Mouse (Mus musculus) cortical plate, adult 2 months (tissue): ENCODE data around the gene Lsm4. TPM values are rescaled to one million over a fixed set of nuclear protein-coding genes. Genes with fewer than 3 reads are reported as not detected.
A peak's percentile ranks its signal among the peaks of the same experiment; 100 is the strongest.

Experiments used
- H3K27ac ChIP-seq: fragments of 200-500 bp; 2 replicates; pipeline ENCODE4 v1.5.1; 2012; ENCODE audit warnings: low read length, control low read depth, inconsistent platforms; ENCODE audit not compliant: insufficient read depth
- H3K4me1 ChIP-seq: fragments of 200-500 bp; 2 replicates; pipeline ENCODE4 v1.6.1; 2011; ENCODE audit warnings: low read length; ENCODE audit not compliant: control insufficient read depth, insufficient read depth
- H3K4me3 ChIP-seq: fragments of 200-500 bp; 2 replicates; pipeline ENCODE4 v1.5.1; 2011; ENCODE audit warnings: mild to moderate bottlenecking, low read length, control low read depth; ENCODE audit not compliant: insufficient read depth
- CTCF ChIP-seq: fragments of 200-500 bp; IDR thresholded peaks from 2 replicates; pipeline ENCODE4 v1.5.1; 2011; ENCODE audit warnings: mild to moderate bottlenecking, control low read depth, low read length; ENCODE audit not compliant: insufficient read depth; ENCODE audit errors: extremely low read depth
- POLR2A ChIP-seq: fragments of 200-500 bp; IDR thresholded peaks from 2 replicates; pipeline ENCODE4 v1.6.1; 2011; ENCODE audit warnings: mild to moderate bottlenecking, low read length, control low read depth; ENCODE audit not compliant: insufficient read depth; ENCODE audit errors: extremely low read depth
- polyA plus RNA-seq: library from polyadenylated mRNA; depleted of rRNA; stranded (reverse); fragments of >200 nt; gene quantifications from 2 replicates; pipeline ENCODE4 v1.2.3, GENCODE M21; 2012

The Lsm4 gene
- polyA plus RNA-seq, 1 experiment: 100 TPM

DNA sequence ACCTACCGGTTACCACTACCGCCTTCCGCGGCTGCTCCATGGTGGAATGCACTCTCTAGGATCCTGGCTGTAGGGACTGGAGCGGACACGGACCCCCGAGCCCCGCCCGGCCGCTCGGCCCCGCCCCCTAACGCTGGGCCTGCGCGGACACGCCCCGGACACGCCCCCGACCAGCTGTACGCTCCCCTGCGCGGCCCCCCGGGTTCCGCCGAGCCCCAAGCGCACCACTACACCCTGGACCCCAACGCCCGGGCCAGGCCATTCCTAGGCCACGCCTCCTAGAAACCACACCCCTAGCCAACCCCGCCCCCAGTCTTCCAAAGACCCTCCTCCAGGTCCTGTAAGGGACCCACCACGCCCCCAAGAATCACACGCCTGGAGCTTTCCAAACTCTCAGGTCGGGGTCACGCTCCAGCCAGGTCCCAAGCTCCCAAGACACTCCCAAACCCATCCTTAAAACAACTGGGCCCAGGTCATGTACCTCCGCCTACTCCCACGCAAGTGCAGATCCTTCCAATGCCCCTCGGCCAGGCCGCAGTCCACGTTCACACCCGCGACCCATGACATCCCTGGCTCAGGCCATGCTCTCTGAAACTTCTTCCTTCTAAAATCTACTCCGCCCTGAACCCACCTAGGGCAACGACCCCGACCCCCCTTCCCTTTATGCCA is 13.3 kb upstream of the Lsm4 start:
- peak overlapping the region; percentile 63 for H3K4me3 ChIP-seq
- peaks cover 2% of the 10 kb centered on the region; the same call in 1 of the 2 replicates for H3K4me1 ChIP-seq
- H3K27ac ChIP-seq: no peak overlapping the region
- peak; percentile 58; the same call in 1 of the 2 replicates for TF ChIP-seq POLR2A
- TF ChIP-seq CTCF: no peak

DNA sequence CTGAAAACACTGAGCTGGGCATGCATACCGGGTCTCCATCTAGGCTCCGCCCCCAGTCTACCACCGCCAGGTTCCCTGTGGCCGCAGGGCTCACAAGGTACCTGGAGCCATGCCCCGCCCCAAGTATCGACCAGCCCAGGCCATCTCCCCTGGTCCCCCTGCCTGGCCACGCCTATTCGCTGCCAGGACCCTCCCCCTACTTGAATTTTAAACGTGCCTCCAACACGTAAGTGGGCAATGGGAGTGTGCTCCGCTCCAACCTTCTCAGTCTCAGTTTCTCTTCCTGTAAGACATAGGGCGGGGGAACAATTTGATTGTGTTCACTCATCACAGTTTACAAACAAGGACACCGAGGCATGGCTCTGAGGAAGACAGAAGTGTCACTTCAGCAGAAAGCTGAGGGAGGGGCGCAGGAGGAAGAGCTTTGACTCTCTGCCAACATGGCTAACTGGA is 12.7 kb upstream of the Lsm4 start, which contains the start of gene Pgpep1:
Gene Pgpep1, minus strand, starts transcription at position 116 of the 453 bp plus-strand sequence.
- H3K27ac ChIP-seq: no peak within 1 kb of the TSS
- no peak for TF ChIP-seq POLR2A
- no peak for TF ChIP-seq CTCF

DNA sequence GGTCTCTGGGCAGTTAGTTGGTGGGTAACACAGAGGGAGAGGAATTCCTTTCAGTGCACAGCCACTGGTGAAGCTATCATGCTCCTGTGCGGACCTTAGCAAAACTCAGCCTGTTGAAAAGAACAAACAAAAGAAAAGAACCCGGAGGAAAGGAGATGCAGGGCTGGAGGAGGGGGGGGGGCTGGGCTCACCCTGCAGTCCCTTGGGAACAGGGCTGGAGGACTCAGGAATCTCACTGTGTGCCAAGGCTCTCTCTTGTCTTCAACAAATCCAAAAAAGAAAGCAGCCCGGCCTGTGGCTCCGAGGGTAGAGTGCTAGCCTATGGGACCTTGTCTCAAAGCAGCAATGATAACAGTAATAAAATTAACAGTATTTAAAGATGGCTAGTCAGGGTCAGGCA is 9.4 kb upstream of the Lsm4 start:
- Histone ChIP-seq H3K4me3 (no peak overlapping the region), H3K4me1 (peaks cover 4% of the 10 kb centered on the region), H3K27ac (no peak overlapping the region)
- TF ChIP-seq POLR2A (no peak), CTCF (no peak)

More for the DNA sequence above, 12.7 kb upstream of the Lsm4 start, which contains the start of gene Pgpep1:
- Histone ChIP-seq H3K4me1 (peaks cover 2% of the 10 kb centered on the region; the same call in 1 of the 2 replicates), H3K4me3 (peak within 1 kb of the TSS; percentile 63)

DNA sequence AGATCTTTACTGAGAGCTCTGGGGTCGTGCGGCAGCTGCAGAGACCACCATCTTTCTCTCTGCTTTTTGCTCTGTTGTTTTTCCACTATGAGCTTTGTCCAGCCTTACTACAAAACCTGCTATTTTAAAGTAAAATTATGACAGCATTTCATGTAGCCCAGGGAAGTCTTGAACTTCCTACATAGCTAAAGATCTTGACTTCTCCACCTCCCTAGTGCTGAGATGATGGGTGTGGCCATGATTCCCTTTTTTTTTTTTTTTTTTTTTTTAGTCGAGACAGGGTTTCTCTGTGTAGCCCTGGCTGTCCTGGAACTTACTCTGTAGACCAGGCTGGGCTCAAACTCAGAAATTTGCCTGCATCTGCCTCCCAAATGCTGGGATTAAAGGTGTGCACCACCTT is 8.4 kb upstream of the Lsm4 start:
- no peak overlapping the region for H3K4me3 ChIP-seq
- no peak overlapping the region for H3K27ac ChIP-seq
- TF ChIP-seq POLR2A (no peak), CTCF (no peak)
- H3K4me1 ChIP-seq: peaks cover 4% of the 10 kb centered on the region

DNA sequence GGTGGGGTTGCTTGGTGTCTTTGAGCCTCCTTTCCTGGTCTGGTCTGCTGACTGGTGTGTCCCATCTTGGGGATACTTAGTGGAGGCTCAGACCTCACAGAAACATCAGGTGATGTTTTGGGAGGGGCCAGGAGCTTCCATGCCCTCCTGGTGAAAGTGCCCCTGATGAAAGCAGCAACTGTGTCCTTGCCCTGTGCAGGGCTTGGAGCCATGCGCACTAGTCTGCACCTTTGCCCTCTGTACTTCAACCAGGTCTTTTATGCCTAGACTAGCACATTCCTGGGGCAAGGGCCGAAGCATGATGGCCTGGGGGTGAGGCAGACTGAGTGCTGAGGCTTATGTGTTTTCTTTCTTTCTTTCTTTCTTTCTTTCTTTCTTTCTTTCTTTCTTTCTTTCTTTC is 7.4 kb upstream of the Lsm4 start:
- no peak for TF ChIP-seq CTCF
- no peak for TF ChIP-seq POLR2A
- H3K4me3 ChIP-seq: no peak overlapping the region
- H3K4me1 ChIP-seq: peaks cover 2% of the 10 kb centered on the region
- no peak overlapping the region for H3K27ac ChIP-seq

DNA sequence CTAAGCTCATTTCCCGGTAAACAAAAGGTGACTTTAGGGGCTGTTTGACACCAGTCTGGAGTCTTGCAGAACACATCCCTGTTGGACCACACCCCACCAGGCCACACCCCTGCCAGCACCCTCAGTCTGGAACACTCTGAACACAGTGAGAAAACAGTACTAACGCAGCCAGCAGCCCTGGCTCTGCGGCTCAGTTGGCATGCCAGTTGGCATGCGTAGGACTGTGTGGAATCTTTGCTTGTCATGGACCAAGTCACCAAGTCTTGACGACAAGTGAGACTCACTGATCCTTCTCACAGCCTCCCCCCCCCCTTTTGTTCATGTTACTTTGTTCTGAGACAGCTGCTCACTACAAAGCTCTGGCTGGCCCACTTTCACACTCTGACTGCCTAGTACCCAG is 6.0 kb upstream of the Lsm4 start:
- Histone ChIP-seq H3K27ac (no peak overlapping the region), H3K4me1 (peaks cover 2% of the 10 kb centered on the region), H3K4me3 (no peak overlapping the region)
- TF ChIP-seq CTCF: no peak
- no peak for TF ChIP-seq POLR2A

DNA sequence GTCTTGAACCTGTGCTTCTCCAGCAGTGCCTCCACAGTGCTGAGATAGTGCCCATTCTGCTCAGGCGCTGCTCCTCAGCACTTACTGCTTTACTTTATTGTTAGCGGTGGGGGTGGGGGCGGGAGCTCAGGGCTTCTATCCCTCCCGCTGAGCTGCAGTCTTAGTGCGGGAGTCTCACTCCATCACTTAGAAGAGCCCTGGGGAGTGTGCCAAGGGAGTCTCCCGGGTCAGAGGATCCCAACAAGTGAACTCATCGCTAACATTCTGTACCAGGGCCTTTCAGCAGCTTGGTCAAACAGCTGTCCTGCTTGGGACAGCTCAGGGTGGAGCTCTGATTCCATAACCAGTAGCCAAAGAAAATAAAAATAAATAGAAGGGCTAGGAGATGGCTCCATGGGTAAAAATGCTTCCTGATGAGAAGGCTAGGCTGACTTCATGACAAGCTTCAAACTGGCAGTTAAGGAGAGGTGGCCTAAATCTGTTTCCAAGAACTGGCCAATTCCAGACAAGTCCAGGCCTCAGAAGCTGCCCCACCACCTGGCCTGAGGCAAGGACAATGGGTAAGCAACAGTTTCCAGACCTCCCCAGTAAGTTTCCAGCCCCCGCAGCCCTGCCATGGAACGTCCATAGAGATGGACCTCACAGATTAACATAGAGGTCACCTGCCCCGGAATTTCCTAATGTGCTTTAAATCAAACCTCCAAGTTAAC is 1.3 kb upstream of the Lsm4 start:
- Histone ChIP-seq H3K4me1 (peaks cover 7% of the 10 kb centered on the region), H3K27ac (no peak overlapping the region), H3K4me3 (no peak overlapping the region)
- TF ChIP-seq POLR2A (no peak), CTCF (no peak)

DNA sequence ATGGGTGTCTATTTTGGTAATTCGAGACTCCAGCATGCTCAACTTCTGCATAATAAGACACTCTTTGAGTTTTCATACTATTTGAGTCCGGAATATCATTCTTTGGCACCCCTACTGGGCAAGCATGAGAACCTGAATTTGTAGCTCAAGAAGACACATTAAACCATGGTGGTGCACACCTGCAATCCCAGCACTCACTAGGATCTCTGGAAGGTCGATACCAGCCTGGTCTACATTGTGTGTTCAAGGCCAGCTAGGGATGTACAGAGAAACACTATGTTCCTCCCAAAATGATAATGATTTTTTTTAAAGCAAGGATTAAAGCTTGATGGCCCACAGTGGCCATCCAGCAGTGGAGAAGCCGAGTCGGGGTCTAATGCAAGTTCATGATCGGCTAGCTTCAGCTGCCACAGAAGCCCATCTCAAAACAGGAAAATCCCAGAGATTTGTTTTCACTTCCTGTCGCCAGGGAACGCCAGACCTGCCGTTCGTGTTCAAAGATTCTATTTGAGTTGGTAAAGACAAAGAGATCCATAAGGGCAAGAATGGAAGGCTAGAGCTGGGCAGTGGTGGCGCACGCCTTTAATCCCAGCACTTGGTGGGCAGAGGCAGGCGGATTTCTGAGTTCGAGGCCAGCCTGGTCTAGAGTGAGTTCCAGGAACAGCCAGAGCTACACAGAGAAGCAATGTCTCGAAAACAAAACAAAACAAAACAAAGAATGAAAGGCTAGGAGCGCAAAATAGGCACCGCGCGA is 546 bp upstream of the Lsm4 start:
- Histone ChIP-seq H3K27ac (peak overlapping the region; percentile 69), H3K4me3 (peak overlapping the region; percentile 39), H3K4me1 (peaks cover 5% of the 10 kb centered on the region)
- TF ChIP-seq CTCF: 0 out of 2 replicates have a peak, but pooled peaks have one; percentile 4
- TF ChIP-seq POLR2A: no peak

DNA sequence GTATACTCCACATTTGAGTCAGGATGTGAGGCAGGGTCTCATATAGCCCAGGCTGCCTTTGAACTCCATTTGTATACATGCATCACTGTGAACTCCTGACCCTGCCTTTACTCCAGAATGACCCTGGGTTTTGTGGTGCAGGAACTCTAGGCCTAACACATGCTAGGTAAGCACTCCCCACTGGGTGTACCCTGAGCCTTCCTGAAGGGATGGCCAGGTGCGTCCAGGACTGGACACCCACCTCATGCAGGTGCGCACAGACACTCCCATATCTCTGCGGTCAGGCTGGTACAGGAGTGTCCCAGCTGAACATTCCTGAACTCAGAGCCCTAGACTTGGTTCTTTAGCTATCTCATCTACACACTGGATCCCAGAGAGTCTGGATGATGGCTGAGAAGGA is 1.1 kb downstream of the Lsm4 start:
- TF ChIP-seq POLR2A: no peak
- TF ChIP-seq CTCF: no peak
- peak overlapping the region; percentile 84 for H3K27ac ChIP-seq
- peak overlapping the region; percentile 39 for H3K4me3 ChIP-seq
- peaks cover 5% of the 10 kb centered on the region for H3K4me1 ChIP-seq

DNA sequence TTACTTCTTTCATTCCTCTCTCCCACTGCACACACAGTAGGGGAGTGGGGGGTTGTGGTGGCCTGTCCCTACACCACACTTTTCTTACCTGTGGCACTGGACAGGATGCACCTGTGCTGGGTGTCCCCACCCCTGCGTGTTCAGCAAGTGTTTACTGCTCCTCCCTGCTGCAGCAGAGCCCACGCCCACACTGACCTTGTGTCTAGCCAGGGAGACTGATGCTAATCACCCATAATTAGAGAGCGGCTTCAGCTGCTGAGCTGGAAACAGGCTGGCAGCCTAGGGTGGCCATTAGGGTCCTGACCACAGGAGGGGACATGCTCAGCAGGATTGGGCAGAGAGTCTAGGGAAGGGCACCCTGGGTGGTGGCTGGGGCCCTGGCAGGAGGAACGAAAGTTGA is 1.7 kb downstream of the Lsm4 start:
- Histone ChIP-seq H3K4me1 (peaks cover 5% of the 10 kb centered on the region), H3K27ac (no peak overlapping the region), H3K4me3 (no peak overlapping the region)
- TF ChIP-seq POLR2A: no peak
- no peak for TF ChIP-seq CTCF
